Mouse (Mus musculus) thymus, adult 2 months (tissue): ENCODE results near the gene Rps12.

Experiments
- CTCF ChIP-seq: fragments of 200-500 bp; IDR thresholded peaks from 2 replicates; pipeline ENCODE4 v1.5.1; 2012; ENCODE audit warnings: mild to moderate bottlenecking, control low read depth, low read length, moderate library complexity, borderline replicate concordance; ENCODE audit not compliant: control insufficient read depth, poor library complexity, insufficient read depth; ENCODE audit errors: extremely low read depth
- POLR2A ChIP-seq: fragments of 200-500 bp; IDR thresholded peaks from 2 replicates; pipeline ENCODE4 v1.6.1; 2012; ENCODE audit warnings: mild to moderate bottlenecking, low read length, control low read depth, moderate library complexity; ENCODE audit not compliant: control insufficient read depth, poor library complexity, insufficient read depth; ENCODE audit errors: extremely low read depth

GRCm38 (mm10) chr10:23782855-23783492, 4.1 kb downstream of the Rps12 start:
- TF ChIP-seq CTCF: no peak
- TF ChIP-seq POLR2A: no peak
